Mouse (Mus musculus) MEL (cell line): Measurements from ENCODE around the gene Amhr2. TPM values are rescaled to one million over a fixed set of nuclear protein-coding genes. Genes with fewer than 3 reads are reported as not detected.

Experiments
- DNase-seq: peaks from one replicate; pipeline ENCODE4 v3.0.0; 2011; ENCODE audit warnings: low read depth, low spot score
- H3K27ac ChIP-seq: 2 replicates; pipeline ENCODE4 v1.5.1; 2012; ENCODE audit warnings: low read depth, mild to moderate bottlenecking, control low read depth, low read length, moderate library complexity; ENCODE audit not compliant: control insufficient read depth
- H3K27me3 ChIP-seq, 2 experiments: fragments of 150-350 bp in 1 of 2; sonication (generic) in 1 of 2; 2 replicates each; pipeline ENCODE4 v1.6.1; 2012; ENCODE audit warnings: low read length in 2 of 2, mild to moderate bottlenecking in 2 of 2, improper control_type of control experiment in 1 of 2, moderate library complexity in 1 of 2; ENCODE audit not compliant: insufficient read depth in 2 of 2, control insufficient read depth in 1 of 2
- H3K36me3 ChIP-seq, 2 experiments: 2 replicates each; pipeline ENCODE4 v1.6.1; 2012 to 2014; ENCODE audit warnings: low read length in 2 of 2, improper control_type of control experiment in 1 of 2, inconsistent platforms in 1 of 2, mild to moderate bottlenecking in 1 of 2; ENCODE audit not compliant: insufficient read depth in 2 of 2, control insufficient read depth in 1 of 2
- H3K4me1 ChIP-seq, 2 experiments: fragments of 150-350 bp in 1 of 2; sonication (generic) in 1 of 2; 2 replicates each; pipeline ENCODE4 v1.6.1; 2012; ENCODE audit warnings: low read length in 2 of 2, improper control_type of control experiment in 1 of 2, mild to moderate bottlenecking in 1 of 2; ENCODE audit not compliant: insufficient read depth in 2 of 2, control insufficient read depth in 1 of 2
- H3K4me3 ChIP-seq, 2 experiments: fragments of 150-350 bp in 1 of 2; sonication (generic) in 1 of 2; 2 replicates each; pipeline ENCODE4 v1.5.1; 2012; ENCODE audit warnings: low read depth in 2 of 2, low read length in 2 of 2, mild to moderate bottlenecking in 2 of 2, moderate library complexity in 2 of 2, control low read depth in 1 of 2, improper control_type of control experiment in 1 of 2; ENCODE audit not compliant: control insufficient read depth in 1 of 2, insufficient read depth in 1 of 2
- H3K79me2 ChIP-seq: 2 replicates; pipeline ENCODE4 v1.6.1; 2012; ENCODE audit warnings: mild to moderate bottlenecking, low read length, moderate library complexity; ENCODE audit not compliant: control insufficient read depth, poor library complexity, insufficient read depth
- H3K9ac ChIP-seq: 2 replicates; pipeline ENCODE4 v1.6.1; 2012; ENCODE audit warnings: low read depth, mild to moderate bottlenecking, control low read depth, low read length, moderate library complexity; ENCODE audit not compliant: control insufficient read depth, poor library complexity, severe bottlenecking
- H3K9me3 ChIP-seq: fragments of 150-350 bp; sonication (generic); replicated peaks from 2 replicates; pipeline ENCODE4 v1.6.1; 2012; ENCODE audit warnings: mild to moderate bottlenecking, low read length, improper control_type of control experiment, moderate library complexity; ENCODE audit not compliant: insufficient read depth
- BHLHE40 ChIP-seq: IDR thresholded peaks from 2 replicates; pipeline ENCODE4 v1.6.1; 2012; ENCODE audit warnings: low read depth, mild to moderate bottlenecking, inconsistent platforms, low read length, improper control_type of control experiment, borderline replicate concordance
- EP300 ChIP-seq, 2 experiments: IDR thresholded peaks; 2 replicates each; pipeline ENCODE4 v1.6.1; 2011; ENCODE audit warnings: improper control_type of control experiment in 2 of 2, low read length in 2 of 2, low read depth in 1 of 2, mild to moderate bottlenecking in 1 of 2
- ETS1 ChIP-seq: IDR thresholded peaks from 2 replicates; pipeline ENCODE4 v1.6.1; 2012; ENCODE audit warnings: low read depth, mild to moderate bottlenecking, inconsistent platforms, low read length, improper control_type of control experiment, moderate library complexity
- GATA1 ChIP-seq: IDR thresholded peaks from 2 replicates; pipeline ENCODE4 v1.6.1; 2011; ENCODE audit warnings: low read depth, low read length, improper control_type of control experiment
- HCFC1 ChIP-seq: IDR thresholded peaks from 2 replicates; pipeline ENCODE4 v1.6.1; 2012; ENCODE audit warnings: low read depth, mild to moderate bottlenecking, inconsistent platforms, low read length, improper control_type of control experiment, moderate library complexity
- JUND ChIP-seq: IDR thresholded peaks from 2 replicates; pipeline ENCODE4 v1.6.1; 2011; ENCODE audit warnings: low read depth, mild to moderate bottlenecking, improper control_type of control experiment, low read length
- MAFK ChIP-seq: IDR thresholded peaks from 2 replicates; pipeline ENCODE4 v1.6.1; 2011; ENCODE audit warnings: low read depth, mild to moderate bottlenecking, low read length, improper control_type of control experiment, borderline replicate concordance
- MAX ChIP-seq: IDR thresholded peaks from 2 replicates; pipeline ENCODE4 v1.6.1; 2011; ENCODE audit warnings: low read length, improper control_type of control experiment
- MAZ ChIP-seq: IDR thresholded peaks from 2 replicates; pipeline ENCODE4 v1.6.1; 2012; ENCODE audit warnings: low read depth, mild to moderate bottlenecking, inconsistent platforms, low read length, improper control_type of control experiment
- MYB ChIP-seq: IDR thresholded peaks from 2 replicates; pipeline ENCODE4 v1.6.1; 2011; ENCODE audit warnings: mild to moderate bottlenecking, low read depth, low read length, improper control_type of control experiment
- POLR2AphosphoS2 ChIP-seq: IDR thresholded peaks from 2 replicates; pipeline ENCODE4 v1.6.1; 2011; ENCODE audit warnings: low read length, improper control_type of control experiment
- RAD21 ChIP-seq: IDR thresholded peaks from 2 replicates; pipeline ENCODE4 v1.6.1; 2011; ENCODE audit warnings: mild to moderate bottlenecking, low read depth, low read length, improper control_type of control experiment
- RCOR1 ChIP-seq: IDR thresholded peaks from 2 replicates; pipeline ENCODE4 v1.6.1; 2012; ENCODE audit warnings: low read depth, mild to moderate bottlenecking, inconsistent platforms, low read length, improper control_type of control experiment
- TAL1 ChIP-seq: IDR thresholded peaks from 2 replicates; pipeline ENCODE4 v1.6.1; 2012; ENCODE audit warnings: mild to moderate bottlenecking, inconsistent platforms, low read length, moderate library complexity, mixed read lengths
- TBP ChIP-seq: IDR thresholded peaks from 2 replicates; pipeline ENCODE4 v1.8.0; 2011; ENCODE audit warnings: low read depth, low read length, improper control_type of control experiment
- USF1 ChIP-seq: IDR thresholded peaks from 2 replicates; pipeline ENCODE4 v1.6.1; 2014; ENCODE audit warnings: low read depth, mild to moderate bottlenecking, inconsistent platforms, low read length, improper control_type of control experiment, moderate library complexity
- USF2 ChIP-seq, 2 experiments: IDR thresholded peaks; 2 replicates each; pipeline ENCODE4 v1.6.1; 2011 to 2012; ENCODE audit warnings: improper control_type of control experiment in 2 of 2, low read length in 2 of 2, borderline replicate concordance in 1 of 2, inconsistent platforms in 1 of 2, low read depth in 1 of 2, mild to moderate bottlenecking in 1 of 2; ENCODE audit not compliant: insufficient read depth in 1 of 2
- ZKSCAN1 ChIP-seq: IDR thresholded peaks from 2 replicates; pipeline ENCODE4 v1.6.1; 2012; ENCODE audit warnings: low read depth, mild to moderate bottlenecking, inconsistent platforms, low read length, improper control_type of control experiment, moderate library complexity
- ZNF384 ChIP-seq: IDR thresholded peaks from 2 replicates; pipeline ENCODE4 v1.6.1; 2012; ENCODE audit warnings: low read depth, mild to moderate bottlenecking, inconsistent platforms, low read length, improper control_type of control experiment
- polyA plus RNA-seq, 2 experiments: library from polyadenylated mRNA; stranded (reverse) in 1 of 2; unstranded in 1 of 2; fragments of >175 nt in 1 of 2; fragments of >200 nt in 1 of 2; gene quantifications; 2 replicates each; pipeline versions ENCODE4 v1.2.1 to v1.2.4; 2012; ENCODE audit warnings: low replicate concordance in 2 of 2, low read depth in 1 of 2; ENCODE audit not compliant: insufficient read length in 2 of 2, insufficient read depth in 1 of 2, missing spikeins in 1 of 2
- total RNA-seq: library from RNA; depleted of rRNA; stranded (reverse); fragments of 300-350 nt; gene quantifications from 2 replicates; pipeline ENCODE4 v1.2.3, GENCODE M21; 2012

Gene Amhr2
- total and polyA plus RNA-seq, 3 experiments, result 6.9 to 22.7 TPM; not detected in 1

GRCm38 (mm10) chr15:102449366-102449765, 4.2 kb downstream of the Amhr2 start:
- Histone ChIP-seq H3K27me3 (no peaks in the 10 kb centered on the region), H3K9me3 (no peaks in the 10 kb centered on the region), H3K27ac (no peak overlapping the region), H3K4me1 (peaks cover 2 to 20% of the 10 kb centered on the region in 2 experiments; a peak in 3 of 4 replicates), H3K4me3 (no peak overlapping the region), H3K36me3 (peaks cover 0 to 6% of the 10 kb centered on the region in 2 experiments; a peak in 1 of 4 replicates), H3K79me2 (no peaks in the 10 kb centered on the region; the same call in 1 of the 2 replicates), H3K9ac (no peak overlapping the region)
- no peak for DNase-seq
- no peak for TF ChIP-seq HCFC1
- TF ChIP-seq EP300 (IDR thresholded peaks at IDR 0.05; ENCODE audit: low read depth in 1 of 2, low read length in 2 of 2), result no peak
- TF ChIP-seq GATA1, result no peak
- TF ChIP-seq ZNF384, result no peak
- no peak for TF ChIP-seq JUND
- TF ChIP-seq USF2 (IDR thresholded peaks at IDR 0.05; ENCODE audit: borderline replicate concordance in 1 of 2, insufficient read depth in 1 of 2, low read depth in 1 of 2, low read length in 2 of 2), result no peak
- no peak for TF ChIP-seq TBP
- no peak for TF ChIP-seq TAL1
- no peak for TF ChIP-seq MAX
- no peak for TF ChIP-seq RCOR1
- TF ChIP-seq POLR2AphosphoS2, result no peak
- no peak for TF ChIP-seq RAD21

GRCm38 (mm10) chr15:102450928-102451327, 5.8 kb downstream of the Amhr2 start:
- Histone ChIP-seq H3K27me3 (no peaks in the 10 kb centered on the region), H3K27ac (no peak overlapping the region), H3K4me1 (peaks cover 2 to 16% of the 10 kb centered on the region in 2 experiments; a peak in 3 of 4 replicates), H3K36me3 (peaks cover 0 to 6% of the 10 kb centered on the region in 2 experiments; a peak in 1 of 4 replicates), H3K9ac (no peak overlapping the region), H3K9me3 (no peaks in the 10 kb centered on the region), H3K4me3 (no peak overlapping the region), H3K79me2 (no peaks in the 10 kb centered on the region; the same call in 1 of the 2 replicates)
- peak; percentile 71 for TF ChIP-seq MAFK
- no peak for TF ChIP-seq MAZ
- no peak for DNase-seq

GRCm38 (mm10) chr15:102451666-102452430, 6.7 kb downstream of the Amhr2 start:
- H3K36me3 ChIP-seq, result peaks cover 0 to 3% of the 10 kb centered on the region in 2 experiments; a peak in 1 of 4 replicates
- no peak for DNase-seq
- no peaks in the 10 kb centered on the region; the same call in 1 of the 2 replicates for H3K79me2 ChIP-seq
- no peak overlapping the region for H3K9ac ChIP-seq
- TF ChIP-seq ZKSCAN1 (no peak), MYB (no peak), MAFK (no peak), TAL1 (no peak), BHLHE40 (no peak), ETS1 (no peak), USF1 (no peak), ZNF384 (no peak)
- H3K9me3 ChIP-seq, result no peaks in the 10 kb centered on the region
- no peaks in the 10 kb centered on the region for H3K27me3 ChIP-seq
- peaks cover 0 to 13% of the 10 kb centered on the region in 2 experiments; a peak in 2 of 4 replicates for H3K4me1 ChIP-seq
- H3K4me3 ChIP-seq, result no peak overlapping the region
- no peak overlapping the region for H3K27ac ChIP-seq
